Mouse (Mus musculus) forebrain, embryonic 11.5 days (tissue): Measurements from ENCODE around the gene Selenos. TPM values are rescaled to one million over a fixed set of nuclear protein-coding genes. Genes with fewer than 3 reads are reported as not detected.

Source experiments
- ATAC-seq: fragments of 200-750 bp; cut with Nextera tagmentation; replicated peaks from 2 replicates; pipeline ENCODE4 v1.8.0; 2017; ENCODE audit warnings: moderate TSS enrichment; ENCODE audit not compliant: low FRiP score
- DNase-seq: peaks from one replicate; pipeline ENCODE4 v3.0.0-alpha.2; 2017; ENCODE audit warnings: low spot score
- H3K27ac ChIP-seq: fragments of 300-500 bp; sonication (generic); 2 replicates; pipeline ENCODE4 v1.5.1; 2014; ENCODE audit warnings: low read depth, low read length
- H3K27me3 ChIP-seq: fragments of 300-500 bp; sonication (generic); 2 replicates; pipeline ENCODE4 v1.6.1; 2014; ENCODE audit warnings: mild to moderate bottlenecking, low read length, mixed read lengths; ENCODE audit not compliant: control insufficient read depth, insufficient read depth
- H3K36me3 ChIP-seq: fragments of 300-500 bp; sonication (generic); 2 replicates; pipeline ENCODE4 v1.6.1; 2014; ENCODE audit warnings: mild to moderate bottlenecking, low read length, moderate library complexity, mixed read lengths; ENCODE audit not compliant: control insufficient read depth, insufficient read depth
- H3K4me1 ChIP-seq: fragments of 300-500 bp; sonication (generic); replicated peaks from 2 replicates; pipeline ENCODE4 v1.6.1; 2014; ENCODE audit warnings: low read length, mixed read lengths; ENCODE audit not compliant: control insufficient read depth, insufficient read depth
- H3K4me2 ChIP-seq: fragments of 300-500 bp; sonication (generic); 2 replicates; pipeline ENCODE4 v1.6.1; 2014; ENCODE audit warnings: low read depth, mild to moderate bottlenecking, low read length, moderate library complexity, mixed read lengths; ENCODE audit not compliant: severe bottlenecking
- H3K4me3 ChIP-seq: fragments of 300-500 bp; sonication (generic); 2 replicates; pipeline ENCODE4 v1.5.1; 2014; ENCODE audit warnings: low read depth, low read length
- H3K9ac ChIP-seq: fragments of 300-500 bp; sonication (generic); 2 replicates; pipeline ENCODE4 v1.6.1; 2014; ENCODE audit warnings: low read length
- H3K9me3 ChIP-seq: fragments of 300-500 bp; sonication (generic); 2 replicates; pipeline ENCODE4 v1.6.1; 2016; ENCODE audit warnings: low read length, mixed read lengths; ENCODE audit not compliant: control insufficient read depth
- WGBS: fragments of 180-500 bp; shearing (Covaris S2); extraction: QIAGEN DNeasy Blood & Tissue Kit; methylation state at CpG from one replicate; pipeline ENCODE4 v1.1.7; 2014; 5-methylcytosine and 5-hydroxymethylcytosine counted together
- polyA plus RNA-seq: library from polyadenylated mRNA; unstranded; fragments of >200 nt; fragmentation: Nextera tagmentation; extraction: Ambion mirVana; gene quantifications from 2 replicates; pipeline ENCODE4 v1.2.1, GENCODE M21; 2014

Selenos gene
- 62.8 and 64.2 TPM in 2 replicates for polyA plus RNA-seq

GRCm38 (mm10) chr7:66079364-66080230 is at the start of gene Selenos:
TSS of gene Selenos (plus strand) at chr7:66079649.
- no peaks in the 10 kb centered on the region for H3K27me3 ChIP-seq
- ATAC-seq (peak; percentile 100), DNase-seq (peak; percentile 97)
- peaks cover 13% of the 10 kb centered on the region for H3K36me3 ChIP-seq
- no peaks in the 10 kb centered on the region for H3K9me3 ChIP-seq
- WGBS: under 1% methylated on average over 65 of the region's 65 CpGs
- H3K4me1 ChIP-seq: peaks cover 2% of the 10 kb centered on the region; the same call in 1 of the 2 replicates
- peak within 1 kb of the TSS; percentile 50 for H3K9ac ChIP-seq
- H3K4me2 ChIP-seq: peak within 1 kb of the TSS; percentile 82
- H3K4me3 ChIP-seq: peak within 1 kb of the TSS; percentile 62
- peak within 1 kb of the TSS; percentile 9; the same call in 1 of the 2 replicates for H3K27ac ChIP-seq

GRCm38 (mm10) chr7:66036809-66037208 is 42.6 kb upstream of the Selenos start:
- H3K9me3 ChIP-seq: no peaks in the 10 kb centered on the region
- H3K9ac ChIP-seq: no peak overlapping the region
- H3K4me1 ChIP-seq: no peaks in the 10 kb centered on the region
- DNase-seq (no peak), ATAC-seq (no peak)
- no peak overlapping the region for H3K4me2 ChIP-seq
- WGBS: 83% methylated on average over 8 of the region's 8 CpGs
- no peak overlapping the region for H3K27ac ChIP-seq
- H3K36me3 ChIP-seq: no peaks in the 10 kb centered on the region
- H3K27me3 ChIP-seq: no peaks in the 10 kb centered on the region
- no peak overlapping the region for H3K4me3 ChIP-seq

GRCm38 (mm10) chr7:66038261-66038660 is 41.2 kb upstream of the Selenos start:
- Histone ChIP-seq H3K27ac (no peak overlapping the region), H3K4me2 (no peak overlapping the region), H3K4me3 (no peak overlapping the region), H3K9ac (no peak overlapping the region), H3K36me3 (no peaks in the 10 kb centered on the region), H3K9me3 (no peaks in the 10 kb centered on the region), H3K4me1 (no peaks in the 10 kb centered on the region), H3K27me3 (no peaks in the 10 kb centered on the region)
- WGBS: 84% methylated on average over 3 of the region's 3 CpGs
- ATAC-seq (no peak), DNase-seq (no peak)

- H3K4me2 ChIP-seq: no peak overlapping the region
- 85% methylated on average over 11 of the region's 11 CpGs for WGBS
- no peaks in the 10 kb centered on the region for H3K27me3 ChIP-seq
- no peak overlapping the region for H3K4me3 ChIP-seq
- no peaks in the 10 kb centered on the region for H3K36me3 ChIP-seq
- ATAC-seq: no peak
- DNase-seq: no peak
- no peak overlapping the region for H3K9ac ChIP-seq
- H3K9me3 ChIP-seq: no peaks in the 10 kb centered on the region
- H3K4me1 ChIP-seq: no peaks in the 10 kb centered on the region
- no peak overlapping the region for H3K27ac ChIP-seq
Observed at GRCm38 (mm10) chr7:66038730-66039129, 40.7 kb upstream of the Selenos start.

- no peak for ATAC-seq
- Histone ChIP-seq H3K9ac (no peak overlapping the region), H3K4me3 (no peak overlapping the region), H3K36me3 (no peaks in the 10 kb centered on the region), H3K4me2 (no peak overlapping the region), H3K27ac (no peak overlapping the region), H3K27me3 (no peaks in the 10 kb centered on the region), H3K4me1 (no peaks in the 10 kb centered on the region), H3K9me3 (no peaks in the 10 kb centered on the region)
- 87% methylated on average over 18 of the region's 18 CpGs for WGBS
- DNase-seq: no peak
Observed at GRCm38 (mm10) chr7:66040026-66040814, 39.2 kb upstream of the Selenos start.

- DNase-seq: no peak
Observed at GRCm38 (mm10) chr7:66043552-66044459, 35.6 kb upstream of the Selenos start, which contains the start of gene Gm45213. TSS of gene Gm45213 (plus strand) at chr7:66043602.

GRCm38 (mm10) chr7:66044617-66045016 is 34.8 kb upstream of the Selenos start:
- Histone ChIP-seq H3K9ac (no peak overlapping the region), H3K4me1 (no peaks in the 10 kb centered on the region), H3K9me3 (no peaks in the 10 kb centered on the region), H3K27ac (no peak overlapping the region), H3K36me3 (no peaks in the 10 kb centered on the region), H3K4me3 (no peak overlapping the region), H3K27me3 (no peaks in the 10 kb centered on the region), H3K4me2 (no peak overlapping the region)
- DNase-seq (no peak), ATAC-seq (no peak)
- WGBS: 38% methylated on average over 9 of the region's 9 CpGs

More at GRCm38 (mm10) chr7:66043552-66044459, 35.6 kb upstream of the Selenos start, which contains the start of gene Gm45213:
- Histone ChIP-seq H3K27ac (no peak within 1 kb of the TSS), H3K9me3 (no peaks in the 10 kb centered on the region), H3K9ac (no peak within 1 kb of the TSS), H3K4me3 (no peak within 1 kb of the TSS), H3K36me3 (no peaks in the 10 kb centered on the region), H3K27me3 (no peaks in the 10 kb centered on the region), H3K4me2 (no peak within 1 kb of the TSS), H3K4me1 (no peaks in the 10 kb centered on the region)
- no peak for ATAC-seq
- 89% methylated on average over 10 of the region's 10 CpGs for WGBS
